Mouse (Mus musculus): ENCODE measurements at regions not wholly inside any gene's neighbourhood (a gene's known extent, or its start where the extent isn't known, plus 50 kb on each side); places are given as distances from the start of the nearest gene placed in this dataset.

DNA sequence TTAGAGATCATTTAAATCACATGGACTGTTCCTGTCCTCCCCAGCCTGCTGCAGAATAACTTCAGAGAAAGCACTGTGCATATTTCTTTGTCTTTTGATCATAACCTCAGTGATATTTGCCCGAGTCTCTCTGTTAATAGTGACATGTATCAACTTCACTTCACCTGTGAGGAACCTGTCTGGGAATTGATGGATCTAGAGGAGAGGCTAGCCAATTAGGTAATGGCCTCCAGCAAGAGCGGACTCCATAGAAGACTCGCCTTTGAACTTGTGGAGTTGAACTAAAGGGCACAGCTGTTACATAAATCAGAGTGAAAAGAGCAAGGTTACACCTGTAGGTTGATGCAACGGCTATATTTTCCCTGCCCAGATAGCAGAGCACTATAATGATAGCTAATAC, 409.8 kb upstream of the Cdh6 start:
- TF ChIP-seq POLR2A (IDR thresholded peaks at IDR 0.05; ENCODE audit: borderline replicate concordance, extremely low read depth, insufficient read depth, insufficient read length, poor library complexity, severe bottlenecking) = no peak
- TF ChIP-seq CTCF (IDR thresholded peaks at IDR 0.05; ENCODE audit: borderline replicate concordance, extremely low read depth, insufficient read depth, insufficient read length) = no peak

Data from brain, embryonic 14.5 days (tissue).